Mouse (Mus musculus) brain, embryonic 14.5 days (tissue): ENCODE data around the gene Rasl10a.

Source experiments
- CTCF ChIP-seq: fragments of 200-500 bp; IDR thresholded peaks from 2 replicates; pipeline ENCODE4 v1.5.1; 2012; ENCODE audit warnings: inconsistent platforms, mild to moderate bottlenecking, moderate library complexity, borderline replicate concordance; ENCODE audit not compliant: insufficient read depth, insufficient read length; ENCODE audit errors: extremely low read depth
- POLR2A ChIP-seq: fragments of 200-500 bp; IDR thresholded peaks from 2 replicates; pipeline ENCODE4 v1.6.1; 2012; ENCODE audit warnings: mild to moderate bottlenecking, inconsistent platforms, borderline replicate concordance; ENCODE audit not compliant: poor library complexity, insufficient read depth, insufficient read length, severe bottlenecking; ENCODE audit errors: extremely low read depth

DNA sequence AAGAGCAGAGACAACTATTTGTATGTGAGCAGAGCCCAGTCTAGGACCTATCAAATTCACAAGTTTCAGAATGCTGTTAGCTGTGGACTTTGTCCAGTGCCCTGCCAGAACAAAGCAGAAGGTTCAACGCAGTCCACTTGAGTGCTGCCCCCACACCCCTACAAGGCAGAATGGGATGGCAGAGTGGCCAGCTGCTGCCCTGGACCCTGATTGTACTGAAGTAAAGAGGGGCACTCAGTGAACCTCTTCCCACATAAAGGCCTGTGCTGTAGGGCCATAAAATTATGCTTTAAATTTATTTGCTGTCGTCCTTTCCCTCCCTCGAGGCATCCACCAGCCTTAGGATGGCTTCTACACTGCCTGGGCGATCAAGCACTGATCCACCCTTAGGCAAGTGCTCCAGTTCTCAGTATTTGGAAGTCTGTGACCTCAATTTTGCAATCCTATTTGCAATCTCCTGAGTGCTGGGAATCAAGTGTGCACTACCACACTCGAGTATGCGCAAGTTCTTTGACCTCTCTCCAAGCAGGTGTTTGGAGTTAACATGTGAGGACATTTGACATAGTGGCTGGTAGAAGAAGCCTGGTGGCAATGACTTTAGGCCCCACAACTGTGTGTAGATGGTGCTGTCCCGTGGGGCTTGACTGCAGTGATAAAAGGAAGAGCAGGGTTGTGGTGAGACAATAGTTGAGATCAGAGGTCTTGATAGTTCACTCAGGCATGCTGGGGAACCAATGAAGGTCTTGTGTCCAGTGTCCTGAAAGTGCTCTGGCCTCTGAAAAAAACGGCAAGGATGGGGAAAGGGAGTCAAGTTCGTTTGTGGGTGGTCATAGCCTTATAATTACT is 10.4 kb downstream of the Rasl10a start:
- TF ChIP-seq CTCF = no peak
- no peak for TF ChIP-seq POLR2A
